Mouse (Mus musculus) heart, embryonic 14.5 days (tissue): Measurements from ENCODE around the gene Ccdc36. TPM values are rescaled to one million over a fixed set of nuclear protein-coding genes. Genes with fewer than 3 reads are reported as not detected.
A peak's percentile ranks its signal among the peaks of the same experiment; 100 is the strongest.

Source experiments
- ATAC-seq: fragments of 200-750 bp; cut with Nextera tagmentation; 2 replicates; pipeline ENCODE4 v1.8.0; 2017; ENCODE audit warnings: low read depth, moderate TSS enrichment; ENCODE audit not compliant: insufficient number of reproducible peaks, insufficient read depth, low FRiP score
- H3K27ac ChIP-seq, 2 experiments: fragments of 200-500 bp in 1 of 2; fragments of 300-500 bp in 1 of 2; sonication (generic) in 1 of 2; replicated peaks in 1 of 2; 2 replicates each; pipeline ENCODE4 v1.5.1; 2012 to 2014; ENCODE audit warnings: low read depth in 2 of 2, low read length in 2 of 2, control low read depth in 1 of 2, mild to moderate bottlenecking in 1 of 2, mixed read lengths in 1 of 2; ENCODE audit not compliant: control insufficient read depth in 1 of 2, insufficient read depth in 1 of 2
- H3K27me3 ChIP-seq: fragments of 300-500 bp; sonication (generic); 2 replicates; pipeline ENCODE4 v1.6.1; 2014; ENCODE audit warnings: mild to moderate bottlenecking, low read length, control low read depth; ENCODE audit not compliant: control insufficient read depth, insufficient read depth
- H3K36me3 ChIP-seq: fragments of 300-500 bp; sonication (generic); 2 replicates; pipeline ENCODE4 v1.6.1; 2014; ENCODE audit warnings: mild to moderate bottlenecking, control low read depth, low read length, mixed read lengths; ENCODE audit not compliant: control insufficient read depth, insufficient read depth
- H3K4me1 ChIP-seq, 2 experiments: fragments of 200-500 bp in 1 of 2; fragments of 300-500 bp in 1 of 2; sonication (generic) in 1 of 2; 2 replicates each; pipeline ENCODE4 v1.6.1; 2012 to 2014; ENCODE audit warnings: low read length in 2 of 2, control low read depth in 1 of 2, mixed read lengths in 1 of 2; ENCODE audit not compliant: control insufficient read depth in 2 of 2, insufficient read depth in 2 of 2
- H3K4me2 ChIP-seq: fragments of 300-500 bp; sonication (generic); 2 replicates; pipeline ENCODE4 v1.6.1; 2014; ENCODE audit warnings: mild to moderate bottlenecking, low read length
- H3K4me3 ChIP-seq, 2 experiments: fragments of 200-500 bp in 1 of 2; fragments of 300-500 bp in 1 of 2; sonication (generic) in 1 of 2; 2 replicates each; pipeline ENCODE4 v1.5.1; 2012 to 2014; ENCODE audit warnings: low read length in 2 of 2, mild to moderate bottlenecking in 2 of 2, control low read depth in 1 of 2, low read depth in 1 of 2, moderate library complexity in 1 of 2; ENCODE audit not compliant: control insufficient read depth in 1 of 2, insufficient read depth in 1 of 2
- H3K9ac ChIP-seq: fragments of 300-500 bp; sonication (generic); 2 replicates; pipeline ENCODE4 v1.6.1; 2014; ENCODE audit warnings: mild to moderate bottlenecking, low read length
- H3K9me3 ChIP-seq: fragments of 300-500 bp; sonication (generic); 2 replicates; pipeline ENCODE4 v1.6.1; 2016; ENCODE audit warnings: low read length, control low read depth; ENCODE audit not compliant: control insufficient read depth
- WGBS: fragments of 180-500 bp; shearing (Covaris S2); extraction: QIAGEN DNeasy Blood & Tissue Kit; methylation state at CpG from one replicate; pipeline ENCODE4 v1.1.7; 2014; 5-methylcytosine and 5-hydroxymethylcytosine counted together
- polyA plus RNA-seq: library from polyadenylated mRNA; unstranded; fragments of >200 nt; fragmentation: Nextera tagmentation; extraction: Ambion mirVana; gene quantifications from 2 replicates; pipeline ENCODE4 v1.2.1, GENCODE M21; 2014

Gene Ccdc36
- polyA plus RNA-seq, 1 experiment from 2014 or later = 0.88 TPM

- Histone ChIP-seq H3K27me3 (no peaks in the 10 kb centered on the region), H3K36me3 (peaks cover 18% of the 10 kb centered on the region), H3K4me2 (peak overlapping the region; percentile 85), H3K27ac (peak overlapping the region; percentile 93 to 96), H3K4me3 (peak overlapping the region; percentile 65 to 82; a peak in 3 of 4 replicates), H3K9ac (peak overlapping the region; percentile 83), H3K9me3 (no peaks in the 10 kb centered on the region), H3K4me1 (peaks cover 24 to 38% of the 10 kb centered on the region in 2 experiments)
- 41% methylated on average over 6 of the region's 6 CpGs for WGBS
- no peak for ATAC-seq
Observed at GRCm38 (mm10) chr9:108452911-108453310, 24.6 kb upstream of the Ccdc36 start.

GRCm38 (mm10) chr9:108452291-108452906 lies 24.1 kb upstream of the Ccdc36 start:
- no peaks in the 10 kb centered on the region for H3K9me3 ChIP-seq
- under 1% methylated on average over 40 of the region's 40 CpGs for WGBS
- H3K4me1 ChIP-seq = peaks cover 24 to 38% of the 10 kb centered on the region in 2 experiments
- peak overlapping the region; percentile 83 for H3K9ac ChIP-seq
- H3K27ac ChIP-seq = peak overlapping the region; percentile 93 to 96
- peak overlapping the region; percentile 85 for H3K4me2 ChIP-seq
- H3K36me3 ChIP-seq = peaks cover 23% of the 10 kb centered on the region
- H3K4me3 ChIP-seq = peak overlapping the region; percentile 65 to 82
- no peaks in the 10 kb centered on the region for H3K27me3 ChIP-seq
- peak; percentile 76 for ATAC-seq

GRCm38 (mm10) chr9:108451519-108452160 lies 23.4 kb upstream of the Ccdc36 start:
- Histone ChIP-seq H3K36me3 (peaks cover 26% of the 10 kb centered on the region), H3K27ac (peak overlapping the region; percentile 93 to 96), H3K4me2 (peak overlapping the region; percentile 85), H3K4me3 (peak overlapping the region; percentile 65 to 82), H3K9me3 (no peaks in the 10 kb centered on the region), H3K4me1 (peaks cover 24 to 38% of the 10 kb centered on the region in 2 experiments), H3K27me3 (no peaks in the 10 kb centered on the region), H3K9ac (peak overlapping the region; percentile 83)
- 36% methylated on average over 6 of the region's 6 CpGs for WGBS
- ATAC-seq = no peak

GRCm38 (mm10) chr9:108451170-108451493 lies 22.8 kb upstream of the Ccdc36 start:
- H3K4me2 ChIP-seq = peak overlapping the region; percentile 85
- H3K36me3 ChIP-seq = peaks cover 26% of the 10 kb centered on the region
- 44% methylated on average over 6 of the region's 6 CpGs for WGBS
- ATAC-seq = no peak
- H3K4me3 ChIP-seq = peak overlapping the region; percentile 65 to 82
- no peaks in the 10 kb centered on the region for H3K27me3 ChIP-seq
- no peaks in the 10 kb centered on the region for H3K9me3 ChIP-seq
- peaks cover 24 to 38% of the 10 kb centered on the region in 2 experiments for H3K4me1 ChIP-seq
- H3K9ac ChIP-seq = peak overlapping the region; percentile 83
- peak overlapping the region; percentile 93 to 96 for H3K27ac ChIP-seq

GRCm38 (mm10) chr9:108450292-108451169 lies 22.2 kb upstream of the Ccdc36 start:
- peak overlapping the region; percentile 65 to 82 for H3K4me3 ChIP-seq
- H3K9me3 ChIP-seq = no peaks in the 10 kb centered on the region
- H3K27me3 ChIP-seq = no peaks in the 10 kb centered on the region
- H3K9ac ChIP-seq = peak overlapping the region; percentile 83
- WGBS = 32% methylated on average over 21 of the region's 21 CpGs
- peak; percentile 73 for ATAC-seq
- H3K27ac ChIP-seq = peak overlapping the region; percentile 93 to 96
- H3K4me1 ChIP-seq = peaks cover 24 to 43% of the 10 kb centered on the region in 2 experiments
- H3K4me2 ChIP-seq = peak overlapping the region; percentile 85
- H3K36me3 ChIP-seq = peaks cover 26% of the 10 kb centered on the region

- H3K4me1 ChIP-seq = peaks cover 26 to 43% of the 10 kb centered on the region in 2 experiments
- peak; percentile 34 for ATAC-seq
Observed at GRCm38 (mm10) chr9:108449860-108450259, 21.6 kb upstream of the Ccdc36 start.

GRCm38 (mm10) chr9:108445125-108445524 lies 16.8 kb upstream of the Ccdc36 start:
- Histone ChIP-seq H3K36me3 (peaks cover 26% of the 10 kb centered on the region), H3K9me3 (no peaks in the 10 kb centered on the region), H3K9ac (no peak overlapping the region), H3K4me1 (peaks cover 20 to 44% of the 10 kb centered on the region in 2 experiments), H3K4me3 (no peak overlapping the region), H3K27me3 (no peaks in the 10 kb centered on the region), H3K27ac (no peak overlapping the region), H3K4me2 (no peak overlapping the region)
- ATAC-seq = no peak
- WGBS = 67% methylated on average over 9 of the region's 9 CpGs

More at GRCm38 (mm10) chr9:108449860-108450259, 21.6 kb upstream of the Ccdc36 start:
- H3K4me2 ChIP-seq = peak overlapping the region; percentile 85
- H3K27me3 ChIP-seq = no peaks in the 10 kb centered on the region
- peaks cover 26% of the 10 kb centered on the region for H3K36me3 ChIP-seq
- H3K9me3 ChIP-seq = no peaks in the 10 kb centered on the region
- H3K9ac ChIP-seq = peak overlapping the region; percentile 71
- H3K4me3 ChIP-seq = peak overlapping the region; percentile 8 to 12; a peak in 3 of 4 replicates
- 27% methylated on average over 4 of the region's 4 CpGs for WGBS
- H3K27ac ChIP-seq = peak overlapping the region; percentile 83 to 94
